Mouse (Mus musculus) pancreas, adult 10 weeks (tissue): Measurements from ENCODE around the gene Tgm6. TPM values are rescaled to one million over a fixed set of nuclear protein-coding genes. Genes with fewer than 3 reads are reported as not detected.

Experiments
- polyA plus RNA-seq: library from polyadenylated mRNA; stranded (reverse); fragments of 350-450 nt; fragmentation: Illumina TruSeq; extraction: RNeasy Lipid Tissue Mini Kit (QIAGEN cat#74804); gene quantifications from one replicate; pipeline ENCODE4 v1.2.3, GENCODE M21; 2015; ENCODE audit warnings: low read depth, low replicate concordance; ENCODE audit not compliant: insufficient read depth

The Tgm6 gene
- polyA plus RNA-seq, result not detected

GRCm38 (mm10) chr2:130112116-130112515 lies at the start of gene Tgm6:
TSS of gene Tgm6 (plus strand) at chr2:130112416.

GRCm38 (mm10) chr2:130178706-130179506 lies 66.7 kb downstream of the Tgm6 start, which contains the start of gene Snrpb:
TSS of gene Snrpb (minus strand) at chr2:130179403.

GRCm38 (mm10) chr2:130194894-130195293 lies 82.7 kb downstream of the Tgm6 start, which contains the start of gene Tmc2:
TSS of gene Tmc2 (plus strand) at chr2:130195194.

Other genes starting within 250 kb of the Tgm6 start
- not detected for gene Tgm3, start 100.1 kb upstream of the Tgm6 start, polyA plus RNA-seq
- gene Snrpb, start 67.0 kb downstream of the Tgm6 start, polyA plus RNA-seq, result 31.1 TPM
- not detected for gene Tmc2, start 82.8 kb downstream of the Tgm6 start, polyA plus RNA-seq
- 54.7 TPM for gene Nop56, start 162.0 kb downstream of the Tgm6 start, polyA plus RNA-seq
- 38.5 TPM for gene Idh3b, start 172.1 kb downstream of the Tgm6 start, polyA plus RNA-seq
- gene Ebf4, start 182.8 kb downstream of the Tgm6 start, polyA plus RNA-seq, result 0.59 TPM